Comparison of ENCODE assay signal across 22 mouse cellular contexts in the genomic region with DNA sequence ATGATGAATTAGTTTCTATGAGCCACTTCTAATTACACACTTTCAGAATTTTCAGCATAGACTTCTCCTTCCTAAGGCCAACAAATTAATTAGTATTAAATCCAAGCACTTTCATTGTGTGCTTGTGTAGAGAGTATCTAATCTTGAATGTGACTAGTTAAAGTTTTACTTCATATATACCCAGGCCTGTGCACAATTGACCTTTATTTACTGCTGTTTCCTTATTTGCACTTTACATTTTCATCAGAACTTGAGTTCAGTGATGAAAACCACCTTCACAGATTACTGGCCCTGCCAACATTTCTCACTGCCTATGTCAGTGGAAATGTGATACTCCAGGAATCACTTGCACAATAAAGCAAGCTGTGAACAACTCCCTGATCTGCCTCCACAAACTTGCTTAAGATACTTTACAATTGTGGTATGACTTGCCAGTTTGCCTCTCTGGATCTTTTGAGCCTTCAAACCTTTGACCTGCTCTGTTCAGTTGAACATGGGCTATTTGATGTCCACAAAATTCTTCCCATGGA.
A peak's percentile ranks its signal among the peaks of the same experiment; 100 is the strongest.
DNase-seq lines count a peak whose midpoint lies in the region; ATAC-seq and TF ChIP-seq lines count a peak whose summit lies in the region.
"Had no signal": no experiment of that assay in that cellular context is flagged by ENCODE, and none has a peak within 500 bp of the region (broad histone marks: within the 10 kb centered on the region; RNA-seq: fewer than 3 reads in every experiment).

No protein-coding gene starts in this region.

- no peak overlapping the region for H3K4me2 ChIP-seq in intestine, embryonic 16.5 days (ENCODE audit: low read depth, low read length)
- no peak overlapping the region for H3K4me2 ChIP-seq in intestine, postnatal 0 days (replicated peaks; ENCODE audit: low read depth)
- no peak overlapping the region for H3K4me2 ChIP-seq in stomach, embryonic 16.5 days (ENCODE audit: low read depth, low read length)
- H3K4me2 ChIP-seq: forebrain, embryonic 12.5 days; hindbrain, embryonic 15.5 days; limb, embryonic 12.5 days; liver, embryonic 11.5 days; neural tube, embryonic 12.5 days had no signal

- no peak overlapping the region for H3K4me3 ChIP-seq in intestine, embryonic 16.5 days (ENCODE audit: low read length)
- H3K4me3 ChIP-seq in intestine, postnatal 0 days (ENCODE audit: low read depth, low read length): no peak overlapping the region
- no peak overlapping the region for H3K4me3 ChIP-seq in stomach, embryonic 16.5 days (replicated peaks; ENCODE audit: low read length)
- H3K4me3 ChIP-seq: forebrain, embryonic 12.5 days; heart, adult 2 months; hindbrain, embryonic 15.5 days; limb, embryonic 12.5 days; megakaryocyte, embryonic 14.5 days; neural tube, embryonic 12.5 days had no signal

- DNase-seq in 3T3-L1 (ENCODE audit: low read depth, low spot score): peak; percentile 92
- peak; percentile 41 for DNase-seq in adipocyte (ENCODE audit: low spot score)
- no peak for DNase-seq in layer of hippocampus, adult 9-10 months (ENCODE audit: low spot score)
- DNase-seq: adrenal gland, postnatal 25 days; cerebellum, adult 9-10 months; gastrocnemius, postnatal 36 days; heart, adult 2 months; heart, postnatal 36 days; liver, postnatal 0 days; lung, postnatal 14 days; midbrain, embryonic 14.5 days; right cerebral cortex, postnatal 25 days had no signal

- no peak overlapping the region for H3K27ac ChIP-seq in intestine, embryonic 16.5 days (ENCODE audit: low read length)
- H3K27ac ChIP-seq in intestine, postnatal 0 days (ENCODE audit: low read depth, low read length): no peak overlapping the region
- H3K27ac ChIP-seq in stomach, embryonic 16.5 days (ENCODE audit: low read length): peak overlapping the region; percentile 56
- H3K27ac ChIP-seq: forebrain, embryonic 12.5 days; heart, adult 2 months; hindbrain, embryonic 15.5 days; limb, embryonic 12.5 days; neural tube, embryonic 12.5 days had no signal

- no peaks in the 10 kb centered on the region for H3K4me1 ChIP-seq in intestine, embryonic 16.5 days (ENCODE audit: control insufficient read depth, insufficient read depth, low read length)
- no peaks in the 10 kb centered on the region for H3K4me1 ChIP-seq in intestine, postnatal 0 days (replicated peaks; ENCODE audit: control insufficient read depth, insufficient read depth, low read length)
- H3K4me1 ChIP-seq in stomach, embryonic 16.5 days (ENCODE audit: control insufficient read depth, insufficient read depth, low read length): no peaks in the 10 kb centered on the region
- H3K4me1 ChIP-seq: forebrain, embryonic 12.5 days; limb, embryonic 12.5 days; megakaryocyte, embryonic 14.5 days; neural tube, embryonic 12.5 days had no signal

- no peak overlapping the region for H3K9ac ChIP-seq in intestine, embryonic 16.5 days (ENCODE audit: low read depth, low read length)
- H3K9ac ChIP-seq in intestine, postnatal 0 days (ENCODE audit: low read depth, low read length): no peak overlapping the region
- H3K9ac ChIP-seq in stomach, embryonic 16.5 days (ENCODE audit: low read length): no peak overlapping the region
- H3K9ac ChIP-seq: forebrain, embryonic 12.5 days; hindbrain, embryonic 15.5 days; limb, embryonic 12.5 days; liver, postnatal 0 days; neural tube, embryonic 12.5 days had no signal

- no peaks in the 10 kb centered on the region for H3K36me3 ChIP-seq in intestine, embryonic 16.5 days (ENCODE audit: control insufficient read depth, insufficient read depth, low read length)
- H3K36me3 ChIP-seq in intestine, postnatal 0 days (ENCODE audit: control insufficient read depth, insufficient read depth): no peaks in the 10 kb centered on the region
- no peaks in the 10 kb centered on the region for H3K36me3 ChIP-seq in stomach, embryonic 16.5 days (ENCODE audit: control insufficient read depth, insufficient read depth, low read length)
- H3K36me3 ChIP-seq: forebrain, embryonic 12.5 days; hindbrain, embryonic 15.5 days; limb, embryonic 12.5 days; neural tube, embryonic 12.5 days had no signal

- TF ChIP-seq CTCF in intestine, postnatal 0 days (IDR thresholded peaks at IDR 0.05; ENCODE audit: low read depth): no peak

- peak; percentile 42; the same call in 1 of the 2 replicates for ATAC-seq in intestine, embryonic 16.5 days
- ATAC-seq in intestine, postnatal 0 days: no peak
- ATAC-seq in stomach, embryonic 16.5 days (ENCODE audit: insufficient read depth, low FRiP score): peak; percentile 71; the same call in 1 of the 2 replicates
- no peak for ATAC-seq in megakaryocyte-erythroid progenitor cell, adult 5-6 weeks (replicated peaks; ENCODE audit: low FRiP score, low TSS enrichment, poor library complexity, severe bottlenecking)
- ATAC-seq: liver, postnatal 0 days had no signal

- H3K9me3 ChIP-seq in intestine, embryonic 16.5 days (ENCODE audit: control insufficient read depth, low read length): no peaks in the 10 kb centered on the region
- no peaks in the 10 kb centered on the region for H3K9me3 ChIP-seq in intestine, postnatal 0 days (ENCODE audit: control insufficient read depth)
- no peaks in the 10 kb centered on the region for H3K9me3 ChIP-seq in stomach, embryonic 16.5 days (replicated peaks; ENCODE audit: control insufficient read depth, low read length)
- H3K9me3 ChIP-seq: forebrain, embryonic 12.5 days; hindbrain, embryonic 15.5 days; limb, embryonic 12.5 days; megakaryocyte, embryonic 14.5 days; neural tube, embryonic 12.5 days had no signal

- H3K27me3 ChIP-seq in intestine, embryonic 16.5 days (replicated peaks; ENCODE audit: control insufficient read depth, insufficient read depth, low read length): no peaks in the 10 kb centered on the region
- H3K27me3 ChIP-seq in intestine, postnatal 0 days (replicated peaks; ENCODE audit: control insufficient read depth, insufficient read depth, low read length): no peaks in the 10 kb centered on the region
- no peaks in the 10 kb centered on the region for H3K27me3 ChIP-seq in stomach, embryonic 16.5 days (ENCODE audit: control insufficient read depth, insufficient read depth, low read length)
- H3K27me3 ChIP-seq: forebrain, embryonic 12.5 days; hindbrain, embryonic 15.5 days; limb, embryonic 12.5 days; megakaryocyte, embryonic 14.5 days; neural tube, embryonic 12.5 days had no signal

Comparison
In these comparisons a context has a peak if more than half of its experiments do, and no peak if none do; other contexts are left out.
1. ATAC-seq: peak in intestine, embryonic 16.5 days (single experiment) and stomach, embryonic 16.5 days (single experiment); none in intestine, postnatal 0 days (single experiment) and megakaryocyte-erythroid progenitor cell, adult 5-6 weeks (single experiment).